Mouse (Mus musculus): ENCODE measurements around the gene Ndst2. TPM values are rescaled to one million over a fixed set of nuclear protein-coding genes. Genes with fewer than 3 reads are reported as not detected.

The Ndst2 gene
- polyA plus RNA-seq, 1 experiment, result not detected

- 83% methylated on average over 9 of the region's 9 CpGs for WGBS
- H3K4me1 ChIP-seq (ENCODE audit: control insufficient read depth, insufficient read depth, low read length), result peaks cover 7% of the 10 kb centered on the region; the same call in 1 of the 2 replicates
- H3K27ac ChIP-seq (ENCODE audit: insufficient read depth, low read depth, low read length), result no peak overlapping the region
- no peak overlapping the region for H3K4me3 ChIP-seq (ENCODE audit: insufficient read depth, low read depth, low read length)
- TF ChIP-seq CTCF (IDR thresholded peaks at IDR 0.05; ENCODE audit: insufficient read depth, low read depth, low read length) (no peak), POLR2A (IDR thresholded peaks at IDR 0.05; ENCODE audit: insufficient read depth, low read depth, low read length) (no peak)
These were observed 3.3 kb downstream of the Ndst2 start for GRCm38 (mm10) chr14:20730853-20731602.

- no peak for TF ChIP-seq POLR2A (IDR thresholded peaks at IDR 0.05; ENCODE audit: insufficient read depth, low read depth, low read length)
- no peak for TF ChIP-seq CTCF (IDR thresholded peaks at IDR 0.05; ENCODE audit: insufficient read depth, low read depth, low read length)
- WGBS, result 90% methylated on average over 9 of the region's 9 CpGs
- Histone ChIP-seq H3K4me3 (ENCODE audit: insufficient read depth, low read depth, low read length) (no peak overlapping the region), H3K4me1 (ENCODE audit: control insufficient read depth, insufficient read depth, low read length) (no peaks in the 10 kb centered on the region), H3K27ac (ENCODE audit: insufficient read depth, low read depth, low read length) (no peak overlapping the region)
These were observed 4.5 kb downstream of the Ndst2 start for GRCm38 (mm10) chr14:20729871-20730270.

GRCm38 (mm10) chr14:20725660-20726339 lies 8.6 kb downstream of the Ndst2 start:
- H3K27ac ChIP-seq (ENCODE audit: insufficient read depth, low read depth, low read length), result no peak overlapping the region
- H3K4me3 ChIP-seq (ENCODE audit: insufficient read depth, low read depth, low read length), result no peak overlapping the region
- no peaks in the 10 kb centered on the region for H3K4me1 ChIP-seq (ENCODE audit: control insufficient read depth, insufficient read depth, low read length)
- no peak for TF ChIP-seq CTCF (IDR thresholded peaks at IDR 0.05; ENCODE audit: insufficient read depth, low read depth, low read length)
- no peak for TF ChIP-seq POLR2A (IDR thresholded peaks at IDR 0.05; ENCODE audit: insufficient read depth, low read depth, low read length)
- WGBS, result 90% methylated on average over 6 of the region's 6 CpGs

- peak; percentile 62; the same call in 1 of the 2 replicates for TF ChIP-seq CTCF (IDR thresholded peaks at IDR 0.05; ENCODE audit: insufficient read depth, low read depth, low read length)
- no peak for TF ChIP-seq POLR2A (IDR thresholded peaks at IDR 0.05; ENCODE audit: insufficient read depth, low read depth, low read length)
- no peaks in the 10 kb centered on the region for H3K4me1 ChIP-seq (ENCODE audit: control insufficient read depth, insufficient read depth, low read length)
- 2% methylated on average over 5 of the region's 5 CpGs for WGBS
- no peak overlapping the region for H3K27ac ChIP-seq (ENCODE audit: insufficient read depth, low read depth, low read length)
- no peak overlapping the region for H3K4me3 ChIP-seq (ENCODE audit: insufficient read depth, low read depth, low read length)
These were observed 10.3 kb downstream of the Ndst2 start for GRCm38 (mm10) chr14:20724043-20724442.

GRCm38 (mm10) chr14:20723006-20723405 lies 11.4 kb downstream of the Ndst2 start:
- no peak overlapping the region for H3K4me3 ChIP-seq (ENCODE audit: insufficient read depth, low read depth, low read length)
- WGBS, result 89% methylated on average over 12 of the region's 12 CpGs
- TF ChIP-seq CTCF (IDR thresholded peaks at IDR 0.05; ENCODE audit: insufficient read depth, low read depth, low read length) (no peak), POLR2A (IDR thresholded peaks at IDR 0.05; ENCODE audit: insufficient read depth, low read depth, low read length) (no peak)
- no peak overlapping the region for H3K27ac ChIP-seq (ENCODE audit: insufficient read depth, low read depth, low read length)
- no peaks in the 10 kb centered on the region for H3K4me1 ChIP-seq (ENCODE audit: control insufficient read depth, insufficient read depth, low read length)

- no peaks in the 10 kb centered on the region for H3K4me1 ChIP-seq (ENCODE audit: control insufficient read depth, insufficient read depth, low read length)
- H3K27ac ChIP-seq (ENCODE audit: insufficient read depth, low read depth, low read length), result no peak overlapping the region
- whole genome bisulfite sequencing, result 89% methylated on average over 4 of the region's 4 CpGs
- TF ChIP-seq CTCF (IDR thresholded peaks at IDR 0.05; ENCODE audit: insufficient read depth, low read depth, low read length) (no peak), POLR2A (IDR thresholded peaks at IDR 0.05; ENCODE audit: insufficient read depth, low read depth, low read length) (no peak)
- H3K4me3 ChIP-seq (ENCODE audit: insufficient read depth, low read depth, low read length), result no peak overlapping the region
These were observed 13.0 kb downstream of the Ndst2 start for GRCm38 (mm10) chr14:20721371-20721770.

- WGBS, result 93% methylated on average over 12 of the region's 12 CpGs
- H3K27ac ChIP-seq (ENCODE audit: insufficient read depth, low read depth, low read length), result no peak overlapping the region
- TF ChIP-seq CTCF (IDR thresholded peaks at IDR 0.05; ENCODE audit: insufficient read depth, low read depth, low read length) (no peak), POLR2A (IDR thresholded peaks at IDR 0.05; ENCODE audit: insufficient read depth, low read depth, low read length) (no peak)
- H3K4me3 ChIP-seq (ENCODE audit: insufficient read depth, low read depth, low read length), result no peak overlapping the region
- H3K4me1 ChIP-seq (ENCODE audit: control insufficient read depth, insufficient read depth, low read length), result no peaks in the 10 kb centered on the region
These were observed 14.6 kb downstream of the Ndst2 start for GRCm38 (mm10) chr14:20719767-20720166.

- 90% methylated on average over 10 of the region's 10 CpGs for WGBS
- TF ChIP-seq CTCF (IDR thresholded peaks at IDR 0.05; ENCODE audit: insufficient read depth, low read depth, low read length) (no peak), POLR2A (IDR thresholded peaks at IDR 0.05; ENCODE audit: insufficient read depth, low read depth, low read length) (no peak)
- Histone ChIP-seq H3K4me3 (ENCODE audit: insufficient read depth, low read depth, low read length) (no peak overlapping the region), H3K4me1 (ENCODE audit: control insufficient read depth, insufficient read depth, low read length) (no peaks in the 10 kb centered on the region), H3K27ac (ENCODE audit: insufficient read depth, low read depth, low read length) (no peak overlapping the region)
These were observed 15.9 kb downstream of the Ndst2 start for GRCm38 (mm10) chr14:20718443-20718842.

- WGBS, result 82% methylated on average over 11 of the region's 11 CpGs
- Histone ChIP-seq H3K27ac (ENCODE audit: insufficient read depth, low read depth, low read length) (no peak overlapping the region), H3K4me3 (ENCODE audit: insufficient read depth, low read depth, low read length) (no peak overlapping the region), H3K4me1 (ENCODE audit: control insufficient read depth, insufficient read depth, low read length) (peaks cover 4% of the 10 kb centered on the region)
- TF ChIP-seq POLR2A (IDR thresholded peaks at IDR 0.05; ENCODE audit: insufficient read depth, low read depth, low read length) (no peak), CTCF (IDR thresholded peaks at IDR 0.05; ENCODE audit: insufficient read depth, low read depth, low read length) (no peak)
These were observed 20.5 kb downstream of the Ndst2 start for GRCm38 (mm10) chr14:20713832-20714231.
